Mouse (Mus musculus) hindbrain, embryonic 13.5 days (tissue): Measurements from ENCODE around the gene Dtx3. TPM values are rescaled to one million over a fixed set of nuclear protein-coding genes. Genes with fewer than 3 reads are reported as not detected.

Experiments used
- ATAC-seq: fragments of 200-750 bp; cut with Nextera tagmentation; 2 replicates; pipeline ENCODE4 v1.8.0; 2017; ENCODE audit warnings: moderate TSS enrichment; ENCODE audit not compliant: low FRiP score
- H3K27ac ChIP-seq: fragments of 300-500 bp; sonication (generic); 2 replicates; pipeline ENCODE4 v1.5.1; 2015; ENCODE audit warnings: inconsistent platforms, mild to moderate bottlenecking, moderate library complexity
- H3K27me3 ChIP-seq: fragments of 300-500 bp; sonication (generic); 2 replicates; pipeline ENCODE4 v1.6.1; 2015; ENCODE audit warnings: mild to moderate bottlenecking, inconsistent platforms
- H3K36me3 ChIP-seq: fragments of 300-500 bp; sonication (generic); 2 replicates; pipeline ENCODE4 v1.6.1; 2015; ENCODE audit warnings: mild to moderate bottlenecking, inconsistent platforms
- H3K4me1 ChIP-seq: fragments of 300-500 bp; sonication (generic); replicated peaks from 2 replicates; pipeline ENCODE4 v1.6.1; 2015; ENCODE audit warnings: inconsistent platforms
- H3K4me2 ChIP-seq: fragments of 300-500 bp; sonication (generic); 2 replicates; pipeline ENCODE4 v1.6.1; 2015; ENCODE audit warnings: inconsistent platforms, mild to moderate bottlenecking, moderate library complexity
- H3K4me3 ChIP-seq: fragments of 300-500 bp; sonication (generic); 2 replicates; pipeline ENCODE4 v1.5.1; 2015; ENCODE audit warnings: mild to moderate bottlenecking, inconsistent platforms
- H3K9ac ChIP-seq: fragments of 300-500 bp; sonication (generic); 2 replicates; pipeline ENCODE4 v1.6.1; 2015; ENCODE audit warnings: mild to moderate bottlenecking, inconsistent platforms
- H3K9me3 ChIP-seq: fragments of 300-500 bp; sonication (generic); 2 replicates; pipeline ENCODE4 v1.6.1; 2016; ENCODE audit warnings: inconsistent platforms
- WGBS: fragments of 180-500 bp; shearing (Covaris S2); methylation state at CpG from one replicate; pipeline ENCODE4 v1.1.7; 2015; 5-methylcytosine and 5-hydroxymethylcytosine counted together
- polyA plus RNA-seq: library from polyadenylated mRNA; unstranded; fragments of >200 nt; fragmentation: Nextera tagmentation; extraction: Ambion mirVana; gene quantifications from 2 replicates; pipeline ENCODE4 v1.2.1, GENCODE M21; 2015

Gene Dtx3
- polyA plus RNA-seq, 1 experiment from 2014 or later: 221 TPM

- no peaks in the 10 kb centered on the region for H3K9me3 ChIP-seq
- ATAC-seq: peak; percentile 13; the same call in 1 of the 2 replicates
- peaks cover 86% of the 10 kb centered on the region for H3K27me3 ChIP-seq
- peaks cover 45% of the 10 kb centered on the region for H3K4me1 ChIP-seq
- peak within 1 kb of the TSS; percentile 48 for H3K4me2 ChIP-seq
- no peak within 1 kb of the TSS for H3K27ac ChIP-seq
- H3K9ac ChIP-seq: peak within 1 kb of the TSS; percentile 46; the same call in 1 of the 2 replicates
- peak within 1 kb of the TSS; percentile 21 for H3K4me3 ChIP-seq
- H3K36me3 ChIP-seq: peaks cover 9% of the 10 kb centered on the region; the same call in 1 of the 2 replicates
- WGBS: under 1% methylated on average over 34 of the region's 34 CpGs
Observed at GRCm38 (mm10) chr10:127179871-127180694, 15.4 kb downstream of the Dtx3 start, which contains the start of gene Slc26a10. Gene Slc26a10 (minus strand): TSS chr10:127180645.

- Histone ChIP-seq H3K4me3 (peak overlapping the region; percentile 26), H3K27me3 (peaks cover 90% of the 10 kb centered on the region), H3K9me3 (no peaks in the 10 kb centered on the region), H3K9ac (peak overlapping the region; percentile 29; the same call in 1 of the 2 replicates), H3K27ac (no peak overlapping the region), H3K4me2 (peak overlapping the region; percentile 49), H3K4me1 (peaks cover 29% of the 10 kb centered on the region), H3K36me3 (peaks cover 12% of the 10 kb centered on the region; the same call in 1 of the 2 replicates)
- WGBS: 3% methylated on average over 41 of the region's 41 CpGs
- no peak for ATAC-seq
Observed at GRCm38 (mm10) chr10:127178286-127179027, 17.1 kb downstream of the Dtx3 start.

DNA sequence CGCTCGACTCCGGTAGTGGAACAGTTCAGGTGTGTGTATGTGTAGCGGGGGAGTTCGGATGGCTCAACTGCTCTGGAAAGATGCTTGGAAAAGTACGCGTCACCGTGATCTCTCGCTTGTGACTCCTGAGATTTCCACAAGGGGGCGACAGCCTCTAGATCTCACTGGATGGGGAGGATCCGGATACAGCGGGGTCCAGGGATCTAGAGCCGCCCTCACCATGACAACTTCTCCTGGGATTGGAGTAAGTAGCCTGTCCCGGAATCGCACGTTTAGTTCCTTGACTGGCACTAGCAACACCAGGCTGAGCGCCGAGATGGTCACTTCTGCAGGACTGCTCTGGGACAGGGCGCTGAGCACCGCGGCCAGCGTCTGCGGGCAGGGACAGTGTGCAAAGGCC is 17.8 kb downstream of the Dtx3 start:
- Histone ChIP-seq H3K9me3 (no peaks in the 10 kb centered on the region), H3K4me3 (peak overlapping the region; percentile 26), H3K9ac (peak overlapping the region; percentile 29; the same call in 1 of the 2 replicates), H3K4me1 (peaks cover 27% of the 10 kb centered on the region), H3K27me3 (peaks cover 90% of the 10 kb centered on the region), H3K4me2 (peak overlapping the region; percentile 49), H3K36me3 (peaks cover 11% of the 10 kb centered on the region), H3K27ac (no peak overlapping the region)
- peak; percentile 44 for ATAC-seq
- WGBS: 0% methylated on average over 23 of the region's 23 CpGs

DNA sequence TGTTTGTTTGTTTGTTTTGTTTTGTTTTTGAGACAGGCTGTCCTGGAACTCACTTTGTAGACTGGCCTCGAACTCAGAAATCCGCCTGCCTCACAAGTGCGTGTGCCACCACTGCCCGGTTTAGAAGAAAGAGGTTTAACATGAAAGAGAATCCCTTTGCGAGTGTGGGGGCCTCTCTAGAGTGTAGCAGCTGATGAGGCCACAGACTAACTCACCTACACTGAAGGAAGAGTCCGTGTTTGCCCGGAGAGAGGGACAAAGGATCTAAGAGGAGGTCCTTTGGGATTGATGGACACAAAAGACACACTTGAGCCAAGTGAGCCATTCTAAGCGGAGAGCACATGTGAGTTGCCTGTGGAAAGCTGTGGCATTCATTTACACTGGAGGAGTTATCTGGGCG is 18.3 kb downstream of the Dtx3 start:
- ATAC-seq: no peak
- H3K27me3 ChIP-seq: peaks cover 92% of the 10 kb centered on the region
- 18% methylated on average over 9 of the region's 9 CpGs for WGBS

GRCm38 (mm10) chr10:127176756-127177155 is 18.8 kb downstream of the Dtx3 start:
- ATAC-seq: no peak
- Histone ChIP-seq H3K4me2 (no peak overlapping the region), H3K9ac (no peak overlapping the region), H3K27ac (no peak overlapping the region), H3K4me1 (peaks cover 27% of the 10 kb centered on the region), H3K9me3 (no peaks in the 10 kb centered on the region), H3K27me3 (peaks cover 94% of the 10 kb centered on the region), H3K4me3 (no peak overlapping the region), H3K36me3 (peaks cover 16% of the 10 kb centered on the region)
- WGBS: 9% methylated on average over 7 of the region's 7 CpGs

More for the DNA sequence above, 18.3 kb downstream of the Dtx3 start:
- no peak overlapping the region for H3K27ac ChIP-seq
- H3K9me3 ChIP-seq: no peaks in the 10 kb centered on the region
- peaks cover 27% of the 10 kb centered on the region for H3K4me1 ChIP-seq
- H3K9ac ChIP-seq: no peak overlapping the region
- no peak overlapping the region for H3K4me3 ChIP-seq
- H3K4me2 ChIP-seq: 0 out of 2 replicates have a peak overlapping the region, but pooled peaks have one; percentile 49
- H3K36me3 ChIP-seq: peaks cover 12% of the 10 kb centered on the region

DNA sequence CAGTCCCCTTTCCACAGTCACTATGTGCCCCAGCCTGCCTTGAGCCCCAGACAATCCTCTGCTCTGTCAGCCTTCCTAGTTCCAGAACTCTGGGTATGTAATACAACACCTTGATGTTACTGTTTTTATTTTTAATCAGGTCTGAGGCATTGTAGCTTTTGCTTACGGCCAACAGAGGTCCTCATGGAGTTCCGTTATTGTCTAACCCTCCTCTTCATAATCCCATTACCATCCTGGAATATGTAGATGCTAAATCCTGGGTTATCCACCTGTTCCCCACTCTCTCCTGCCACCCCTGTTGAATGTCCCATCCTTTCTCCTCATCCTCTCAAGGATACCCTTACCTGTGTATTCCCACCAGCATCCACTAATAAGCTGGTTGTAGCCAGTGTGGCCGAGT is 19.3 kb downstream of the Dtx3 start:
- Histone ChIP-seq H3K27me3 (peaks cover 94% of the 10 kb centered on the region), H3K9me3 (no peaks in the 10 kb centered on the region), H3K4me3 (no peak overlapping the region), H3K4me1 (peaks cover 27% of the 10 kb centered on the region), H3K36me3 (peaks cover 22% of the 10 kb centered on the region), H3K4me2 (no peak overlapping the region), H3K27ac (no peak overlapping the region), H3K9ac (no peak overlapping the region)
- no peak for ATAC-seq
- WGBS: 37% methylated on average over 3 of the region's 3 CpGs

DNA sequence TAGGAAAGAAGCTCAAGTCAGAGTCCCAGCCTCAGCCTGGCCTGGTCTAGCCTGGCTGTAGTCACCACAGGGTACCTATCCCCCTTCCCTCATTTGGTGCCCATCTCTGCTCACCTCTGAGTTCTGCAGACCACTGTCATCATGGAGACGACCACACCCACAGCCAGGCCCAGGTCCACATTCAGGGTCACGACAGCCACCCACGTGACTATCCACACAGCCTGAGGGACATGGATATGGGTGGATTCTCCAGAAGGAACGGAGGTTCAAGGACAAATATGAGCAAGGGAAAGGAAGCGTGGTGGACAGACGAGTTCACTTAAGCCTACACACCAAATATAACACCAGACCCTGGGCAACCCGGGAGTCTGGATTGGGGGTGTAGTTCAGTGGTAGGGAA is 21.4 kb downstream of the Dtx3 start:
- Histone ChIP-seq H3K4me2 (no peak overlapping the region), H3K27ac (no peak overlapping the region), H3K36me3 (peaks cover 26% of the 10 kb centered on the region), H3K4me3 (no peak overlapping the region), H3K9ac (no peak overlapping the region), H3K9me3 (no peaks in the 10 kb centered on the region), H3K27me3 (peaks cover 94% of the 10 kb centered on the region), H3K4me1 (peaks cover 33% of the 10 kb centered on the region)
- 95% methylated on average over 7 of the region's 7 CpGs for WGBS
- ATAC-seq: no peak

GRCm38 (mm10) chr10:127173148-127174065 is 22.1 kb downstream of the Dtx3 start:
- WGBS: 84% methylated on average over 16 of the region's 16 CpGs
- Histone ChIP-seq H3K27ac (no peak overlapping the region), H3K27me3 (peaks cover 94% of the 10 kb centered on the region), H3K4me3 (no peak overlapping the region), H3K4me2 (no peak overlapping the region), H3K4me1 (peaks cover 29% of the 10 kb centered on the region), H3K9me3 (no peaks in the 10 kb centered on the region), H3K9ac (no peak overlapping the region), H3K36me3 (peaks cover 32% of the 10 kb centered on the region)
- ATAC-seq: no peak

- no peak overlapping the region for H3K9ac ChIP-seq
Observed at GRCm38 (mm10) chr10:127171631-127172200, 23.8 kb downstream of the Dtx3 start.

DNA sequence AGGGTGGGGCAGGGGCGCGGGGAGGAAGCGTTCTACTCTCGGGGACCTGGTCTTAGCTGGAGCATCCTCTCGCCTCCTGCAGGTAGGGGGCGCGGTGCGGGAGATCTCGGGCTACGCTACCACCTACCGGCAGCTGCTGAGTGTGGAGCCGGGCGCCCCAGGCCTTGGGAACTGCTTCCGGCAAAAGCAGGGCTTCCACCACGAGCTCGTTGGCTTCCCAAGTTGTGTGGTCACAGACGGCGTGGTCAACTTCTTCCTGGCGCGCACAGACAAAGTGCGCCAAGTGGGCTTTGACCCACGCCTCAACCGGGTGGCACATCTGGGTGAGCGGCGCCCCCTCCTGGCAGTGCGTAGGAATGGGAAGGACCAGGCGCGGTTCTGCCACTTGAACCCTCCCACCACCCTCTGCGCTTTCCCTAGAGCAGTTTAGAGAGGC is 24.7 kb downstream of the Dtx3 start:
- Histone ChIP-seq H3K4me2 (peak overlapping the region; percentile 42), H3K4me1 (peaks cover 34% of the 10 kb centered on the region), H3K4me3 (peak overlapping the region; percentile 20), H3K27me3 (peaks cover 93% of the 10 kb centered on the region), H3K36me3 (peaks cover 37% of the 10 kb centered on the region), H3K9ac (peak overlapping the region; percentile 35; the same call in 1 of the 2 replicates), H3K27ac (no peak overlapping the region), H3K9me3 (no peaks in the 10 kb centered on the region)
- peak; percentile 34; the same call in 1 of the 2 replicates for ATAC-seq
- under 1% methylated on average over 29 of the region's 29 CpGs for WGBS

More at GRCm38 (mm10) chr10:127171631-127172200, 23.8 kb downstream of the Dtx3 start:
- H3K4me2 ChIP-seq: no peak overlapping the region
- no peaks in the 10 kb centered on the region for H3K9me3 ChIP-seq
- WGBS: 89% methylated on average over 15 of the region's 15 CpGs
- ATAC-seq: no peak
- peaks cover 37% of the 10 kb centered on the region for H3K36me3 ChIP-seq
- H3K27ac ChIP-seq: no peak overlapping the region
- no peak overlapping the region for H3K4me3 ChIP-seq
- peaks cover 31% of the 10 kb centered on the region for H3K4me1 ChIP-seq
- H3K27me3 ChIP-seq: peaks cover 95% of the 10 kb centered on the region

DNA sequence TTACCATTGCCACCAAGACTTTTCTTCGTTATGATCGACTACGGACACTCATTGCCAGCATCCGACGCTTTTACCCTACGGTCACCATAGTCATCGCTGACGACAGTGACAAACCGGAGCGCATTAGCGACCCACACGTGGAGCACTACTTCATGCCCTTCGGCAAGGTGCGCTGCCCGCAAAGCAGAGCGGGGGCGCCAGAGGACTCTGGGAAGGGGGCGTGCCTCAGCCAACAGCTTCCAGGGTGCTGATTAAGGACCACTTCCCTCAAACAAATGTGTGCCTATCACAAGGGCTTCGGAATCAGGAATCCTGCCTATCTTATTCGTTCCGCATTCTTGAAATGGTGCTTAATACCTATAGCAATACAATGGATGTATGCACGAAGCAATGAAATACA is 25.5 kb downstream of the Dtx3 start:
- Histone ChIP-seq H3K27me3 (peaks cover 89% of the 10 kb centered on the region), H3K4me1 (peaks cover 34% of the 10 kb centered on the region), H3K36me3 (peaks cover 37% of the 10 kb centered on the region), H3K27ac (no peak overlapping the region), H3K9me3 (no peaks in the 10 kb centered on the region), H3K9ac (no peak overlapping the region), H3K4me3 (peak overlapping the region; percentile 20), H3K4me2 (peak overlapping the region; percentile 42)
- WGBS: 2% methylated on average over 22 of the region's 22 CpGs
- no peak for ATAC-seq
